Mouse (Mus musculus) MEL (cell line): ENCODE measurements around the gene Dennd4a.
A peak's percentile ranks its signal among the peaks of the same experiment; 100 is the strongest.

Experiments
- CHD2 ChIP-seq: IDR thresholded peaks from 2 replicates; pipeline ENCODE4 v1.6.1; 2011; ENCODE audit warnings: low read length, improper control_type of control experiment
- CTCF ChIP-seq, 3 experiments: IDR thresholded peaks in 2 of 3; conservative IDR thresholded peaks in 1 of 3; 2 replicates each; pipeline ENCODE4 v1.5.1; 2011 to 2012; ENCODE audit warnings: low read length in 3 of 3, low read depth in 2 of 3, mild to moderate bottlenecking in 2 of 3, improper control_type of control experiment in 1 of 3, inconsistent platforms in 1 of 3, mixed read lengths in 1 of 3, moderate library complexity in 1 of 3; ENCODE audit not compliant: control insufficient read depth in 1 of 3, insufficient read depth in 1 of 3, poor library complexity in 1 of 3, severe bottlenecking in 1 of 3
- EP300 ChIP-seq, 2 experiments: IDR thresholded peaks; 2 replicates each; pipeline ENCODE4 v1.6.1; 2011; ENCODE audit warnings: improper control_type of control experiment in 2 of 2, low read length in 2 of 2, low read depth in 1 of 2, mild to moderate bottlenecking in 1 of 2

GRCm38 (mm10) chr9:64903386-64903785, 92.2 kb downstream of the Dennd4a start:
- TF ChIP-seq EP300 (IDR thresholded peaks at IDR 0.05; ENCODE audit: low read depth in 1 of 2, low read length in 2 of 2) (no peak), CTCF (IDR thresholded peaks at IDR 0.05 in 2 of 3, conservative IDR thresholded peaks at IDR 0.05 in 1 of 3; ENCODE audit: control insufficient read depth in 1 of 3, insufficient read depth in 1 of 3, low read depth in 2 of 3, low read length in 3 of 3, poor library complexity in 1 of 3, severe bottlenecking in 1 of 3) (peak; percentile 81 to 88 (median 85)), CHD2 (no peak)
